Mouse (Mus musculus) spleen, postnatal 10 days (tissue): ENCODE results near the gene Rest.
A peak's percentile ranks its signal among the peaks of the same experiment; 100 is the strongest.

Source experiments
- DNase-seq, 2 experiments: peaks; one replicate each; pipeline ENCODE4 v3.0.0; 2021 to 2022; ENCODE audit warnings: low spot score in 2 of 2

The Rest gene

DNA sequence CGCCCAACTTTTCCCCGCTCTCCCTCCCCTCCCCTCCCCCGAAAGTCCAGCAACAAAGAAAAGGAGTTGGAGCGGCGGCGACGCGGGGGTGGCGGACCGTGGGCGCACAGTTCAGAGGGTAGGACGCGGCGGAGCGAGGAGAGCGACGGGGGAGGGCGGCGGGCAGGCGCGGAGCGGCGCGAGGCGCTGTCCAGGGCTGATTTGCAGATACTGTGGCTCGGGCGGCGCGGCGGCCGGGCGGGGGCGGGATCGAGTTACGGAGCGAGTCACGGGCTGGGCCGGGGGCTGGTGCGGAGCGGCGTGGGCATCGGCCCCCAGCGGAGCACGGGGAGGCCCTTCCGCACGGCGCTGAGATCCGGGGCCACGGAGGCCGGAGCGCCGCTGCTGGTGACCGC, 377 bp downstream of the Rest start:
- DNase-seq = peak; percentile 62 to 84

DNA sequence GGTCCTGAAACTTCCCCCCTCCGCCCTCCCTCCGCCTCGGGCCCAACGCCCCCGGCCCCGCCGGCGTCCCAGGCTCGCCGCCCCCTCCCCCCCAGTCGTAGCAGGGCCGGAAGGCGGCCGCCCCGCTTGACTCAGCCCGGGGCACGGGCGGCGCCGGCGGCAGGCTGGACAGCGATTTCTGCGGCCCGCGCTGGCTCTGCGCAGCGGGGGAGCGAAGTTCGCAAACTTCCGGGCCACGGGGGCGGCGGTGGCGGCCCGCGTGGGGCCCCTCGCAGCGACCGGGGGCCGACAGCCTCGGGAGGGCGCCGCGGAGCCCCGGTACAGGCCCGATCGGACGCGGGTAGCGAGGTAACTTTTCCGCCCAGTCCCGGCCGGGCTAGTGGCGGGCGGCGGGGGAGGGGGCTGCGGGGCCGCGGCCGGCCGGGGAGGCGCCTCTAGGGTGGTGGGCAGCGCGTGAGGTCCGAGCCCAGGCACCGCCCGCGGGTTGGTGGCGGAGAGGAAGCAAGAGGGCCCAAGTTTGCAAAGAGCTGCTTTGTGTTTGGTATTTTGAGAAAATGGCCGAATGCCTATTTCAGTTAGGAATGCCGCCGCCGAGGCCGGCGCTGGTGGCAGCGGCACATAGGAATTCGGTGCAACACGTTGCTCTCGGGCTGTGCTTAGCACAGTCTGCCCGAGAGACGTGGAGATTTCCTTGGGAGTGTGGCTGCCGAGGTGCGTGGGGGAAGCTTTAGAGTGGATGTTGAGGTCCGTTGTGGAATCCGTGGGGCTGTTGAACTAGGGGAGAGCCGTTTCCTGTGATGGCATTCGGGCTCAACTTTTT, 985 bp downstream of the Rest start:
- peak; percentile 67 to 69 for DNase-seq

DNA sequence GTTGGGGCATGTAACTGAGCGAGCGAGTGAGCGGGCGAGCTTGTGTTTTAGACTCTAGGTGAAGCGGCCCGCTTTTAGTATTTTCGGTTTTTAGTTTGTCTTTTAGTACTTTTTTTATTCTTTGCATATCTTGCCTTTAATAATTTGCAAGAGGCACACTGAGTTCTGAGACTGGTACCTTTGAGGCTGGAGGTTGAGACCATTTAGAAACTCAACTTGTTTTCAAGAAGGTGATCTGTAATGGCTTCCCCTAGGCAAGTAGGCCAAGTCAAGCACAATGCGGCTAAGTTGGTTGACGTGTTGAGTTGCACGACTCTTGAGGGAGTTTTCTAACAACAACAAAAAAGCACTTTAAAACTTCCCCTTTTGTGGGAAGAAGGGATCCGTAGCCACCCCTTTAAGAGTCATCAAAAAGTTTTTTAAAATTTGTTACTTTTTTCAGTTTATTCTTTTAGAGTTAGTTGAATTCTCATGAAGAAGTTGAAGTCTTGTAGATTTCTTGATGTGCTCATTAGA, 1.7 kb downstream of the Rest start:
- DNase-seq = peak in 1 of 2 experiments; percentile 32

DNA sequence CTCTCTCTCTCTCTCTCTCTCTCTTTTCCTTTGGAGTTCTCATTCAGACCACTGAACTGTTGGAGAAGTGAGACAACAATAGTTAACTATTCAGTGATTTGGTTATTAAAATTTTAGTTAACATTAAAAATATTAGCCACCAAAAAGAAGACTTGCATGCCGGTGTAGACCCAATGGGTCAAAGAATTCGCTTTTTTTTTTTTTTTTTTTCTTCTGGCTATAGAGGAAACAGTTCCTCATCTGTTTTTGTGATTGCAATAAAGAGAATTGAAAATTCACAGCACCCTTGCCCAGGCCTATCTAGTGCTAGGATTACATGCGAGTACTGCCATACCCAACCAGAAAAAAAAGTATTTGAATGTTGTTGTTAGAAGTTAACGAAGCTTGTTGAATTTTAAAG, 2.1 kb downstream of the Rest start:
- DNase-seq = no peak

DNA sequence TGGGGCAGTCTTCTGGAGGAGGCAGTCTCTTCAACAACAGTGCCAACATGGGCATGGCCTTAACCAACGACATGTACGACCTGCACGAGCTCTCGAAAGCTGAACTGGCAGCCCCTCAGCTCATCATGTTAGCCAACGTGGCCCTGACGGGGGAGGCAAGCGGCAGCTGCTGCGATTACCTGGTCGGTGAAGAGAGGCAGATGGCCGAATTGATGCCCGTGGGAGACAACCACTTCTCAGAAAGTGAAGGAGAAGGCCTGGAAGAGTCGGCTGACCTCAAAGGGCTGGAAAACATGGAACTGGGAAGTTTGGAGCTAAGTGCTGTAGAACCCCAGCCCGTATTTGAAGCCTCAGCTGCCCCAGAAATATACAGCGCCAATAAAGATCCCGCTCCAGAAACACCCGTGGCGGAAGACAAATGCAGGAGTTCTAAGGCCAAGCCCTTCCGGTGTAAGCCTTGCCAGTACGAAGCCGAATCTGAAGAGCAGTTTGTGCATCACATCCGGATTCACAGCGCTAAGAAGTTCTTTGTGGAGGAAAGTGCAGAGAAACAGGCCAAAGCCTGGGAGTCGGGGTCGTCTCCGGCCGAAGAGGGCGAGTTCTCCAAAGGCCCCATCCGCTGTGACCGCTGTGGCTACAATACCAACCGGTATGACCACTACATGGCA, 2.8 kb downstream of the Rest start:
- DNase-seq = no peak

DNA sequence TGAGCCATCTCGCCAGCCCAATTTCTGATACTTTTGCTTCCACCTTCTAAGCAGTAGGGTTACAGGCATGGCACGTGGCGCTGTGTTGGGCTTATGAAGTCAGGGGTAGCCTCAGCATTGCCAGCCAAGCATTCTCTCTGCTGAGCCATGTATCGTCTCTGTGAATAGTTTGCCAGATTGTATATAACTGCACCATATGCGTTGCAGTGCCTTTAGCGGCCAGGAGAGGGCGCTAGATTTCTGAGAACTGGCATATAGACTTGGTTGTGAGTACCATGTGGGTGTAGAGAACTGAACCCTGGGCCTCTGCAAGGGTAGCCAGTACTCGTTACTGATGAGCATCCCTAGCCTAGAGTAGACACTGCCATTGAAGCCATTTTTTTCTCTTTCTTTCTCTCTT, 4.1 kb downstream of the Rest start:
- DNase-seq = peak in 1 of 2 experiments; percentile 61

DNA sequence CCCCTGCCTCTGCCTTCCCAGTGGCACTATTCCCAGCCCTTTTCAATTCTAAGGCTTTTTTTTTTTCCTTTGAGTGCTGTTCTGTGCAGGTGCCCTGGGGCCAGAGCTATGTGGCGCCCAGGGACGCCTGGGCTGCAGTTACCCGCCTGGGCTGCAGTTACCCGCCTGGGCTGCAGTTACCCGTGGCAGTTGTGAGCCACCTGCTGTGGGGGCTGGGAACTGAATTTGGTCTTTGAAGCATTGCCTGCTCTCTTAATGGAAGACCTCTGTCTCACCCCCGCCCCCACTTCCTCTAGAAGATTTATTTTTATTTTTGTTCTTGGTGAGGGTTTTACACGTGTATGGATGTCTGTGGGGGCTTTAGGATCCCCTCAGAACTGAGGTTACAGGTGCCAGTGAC, 7.9 kb downstream of the Rest start:
- DNase-seq = peak in 1 of 2 experiments; percentile 63

DNA sequence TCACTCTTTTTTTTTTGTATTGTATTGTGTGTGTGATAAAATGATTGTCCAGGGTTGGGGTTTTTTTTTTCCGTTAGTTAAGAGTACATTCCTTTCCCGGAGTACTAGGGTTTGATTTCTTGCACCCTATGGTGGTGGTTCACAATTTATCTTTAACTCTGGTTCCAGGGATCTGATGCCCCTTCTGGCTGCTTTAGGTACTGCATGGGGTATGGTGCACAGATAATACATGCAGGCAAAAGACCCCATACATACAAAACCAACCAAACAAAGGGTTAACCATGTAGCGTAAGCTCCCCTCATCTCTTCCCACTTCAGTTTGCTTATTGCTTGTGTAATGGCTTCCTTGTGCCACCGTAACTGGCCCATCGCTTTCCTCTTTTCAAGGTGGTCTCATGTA, 10.7 kb downstream of the Rest start:
- DNase-seq = peak; percentile 60 to 81

DNA sequence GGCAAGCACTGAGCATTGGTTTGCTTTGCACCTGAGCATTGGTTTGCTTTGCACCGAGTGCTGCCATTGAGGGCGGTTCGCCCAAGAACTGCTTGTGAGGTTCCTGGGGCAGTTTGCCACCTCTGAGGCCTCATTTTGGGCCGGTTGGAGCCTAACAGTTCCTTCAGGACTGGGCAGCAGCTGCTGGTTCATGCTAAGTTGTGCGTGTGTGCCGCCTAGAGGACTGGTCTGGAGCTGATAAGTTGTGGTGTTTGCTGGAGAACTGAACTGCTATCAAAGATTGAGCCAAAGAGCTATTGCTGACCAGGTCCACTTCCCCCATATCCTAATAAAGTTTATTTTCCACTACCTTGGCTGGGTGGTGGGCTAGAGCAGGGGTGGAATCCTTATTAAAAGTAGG, 11.9 kb downstream of the Rest start:
- no peak for DNase-seq

DNA sequence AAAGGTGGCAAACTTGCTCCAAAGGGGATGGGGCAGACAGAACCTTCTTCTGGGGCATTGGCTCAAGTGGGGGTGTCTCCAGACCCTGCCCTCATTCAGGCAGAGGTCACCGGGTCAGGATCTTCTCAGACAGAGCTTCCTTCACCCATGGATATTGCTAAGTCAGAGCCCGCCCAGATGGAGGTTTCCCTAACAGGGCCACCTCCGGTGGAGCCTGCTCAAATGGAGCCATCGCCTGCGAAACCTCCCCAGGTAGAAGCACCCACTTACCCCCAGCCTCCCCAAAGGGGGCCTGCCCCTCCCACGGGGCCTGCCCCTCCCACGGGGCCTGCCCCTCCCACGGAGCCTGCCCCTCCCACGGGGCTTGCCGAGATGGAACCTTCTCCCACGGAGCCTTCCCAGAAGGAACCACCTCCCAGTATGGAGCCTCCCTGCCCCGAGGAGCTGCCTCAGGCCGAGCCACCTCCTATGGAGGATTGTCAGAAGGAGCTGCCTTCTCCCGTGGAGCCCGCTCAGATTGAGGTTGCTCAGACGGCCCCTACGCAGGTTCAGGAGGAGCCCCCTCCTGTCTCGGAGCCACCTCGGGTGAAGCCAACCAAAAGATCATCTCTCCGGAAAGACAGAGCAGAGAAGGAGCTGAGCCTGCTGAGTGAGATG, 16.4 kb downstream of the Rest start:
- no peak for DNase-seq

DNA sequence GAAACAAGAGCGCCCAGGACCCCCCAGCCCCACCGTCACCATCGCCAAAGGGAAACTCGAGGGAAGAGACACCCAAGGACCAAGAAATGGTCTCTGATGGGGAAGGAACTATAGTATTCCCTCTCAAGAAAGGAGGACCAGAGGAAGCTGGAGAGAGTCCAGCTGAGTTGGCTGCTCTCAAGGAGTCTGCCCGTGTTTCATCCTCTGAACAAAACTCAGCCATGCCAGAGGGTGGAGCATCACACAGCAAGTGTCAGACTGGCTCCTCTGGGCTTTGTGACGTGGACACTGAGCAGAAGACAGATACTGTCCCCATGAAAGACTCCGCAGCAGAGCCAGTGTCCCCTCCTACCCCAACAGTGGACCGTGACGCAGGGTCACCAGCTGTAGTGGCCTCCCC, 17.0 kb downstream of the Rest start:
- DNase-seq = no peak

DNA sequence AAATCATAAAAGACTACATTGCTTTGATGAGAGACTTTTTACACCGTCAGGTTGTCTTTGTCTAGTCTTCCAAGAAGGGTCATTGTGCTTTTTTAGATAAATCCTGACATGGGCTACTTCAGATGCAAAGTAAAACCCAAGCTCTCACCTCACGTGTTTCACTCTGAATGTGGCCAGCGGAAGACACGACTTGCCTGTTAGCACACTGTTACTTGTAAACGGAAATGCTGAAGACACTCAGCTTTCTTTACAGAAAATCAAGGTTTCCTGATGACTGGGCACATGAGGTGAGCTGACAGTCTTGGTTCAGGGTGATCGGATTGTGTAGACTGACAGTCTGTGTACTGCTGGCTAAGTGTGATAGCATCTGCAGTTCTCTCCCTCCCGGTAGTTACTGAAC, 20.4 kb downstream of the Rest start:
- no peak for DNase-seq

DNA sequence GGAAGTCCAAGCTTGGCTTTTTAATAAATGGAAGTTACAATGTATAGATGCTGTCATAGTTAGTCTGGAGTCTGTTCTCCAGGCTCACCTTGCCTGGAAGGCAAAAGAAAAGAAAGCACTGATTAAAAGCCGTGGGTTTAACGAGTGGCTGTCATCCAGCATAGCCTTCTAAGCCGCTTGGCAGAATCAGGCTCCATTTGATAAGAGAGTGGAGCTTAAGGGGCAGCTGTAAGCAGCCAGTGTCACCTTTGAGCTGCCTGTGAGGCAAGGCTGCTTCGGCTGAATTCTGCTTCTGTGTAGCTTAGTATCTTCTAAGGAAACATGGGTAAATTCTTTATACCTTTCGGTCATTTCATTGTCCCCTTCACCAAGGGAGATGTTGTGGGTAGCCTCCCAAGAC, 21.6 kb downstream of the Rest start:
- DNase-seq = no peak

DNA sequence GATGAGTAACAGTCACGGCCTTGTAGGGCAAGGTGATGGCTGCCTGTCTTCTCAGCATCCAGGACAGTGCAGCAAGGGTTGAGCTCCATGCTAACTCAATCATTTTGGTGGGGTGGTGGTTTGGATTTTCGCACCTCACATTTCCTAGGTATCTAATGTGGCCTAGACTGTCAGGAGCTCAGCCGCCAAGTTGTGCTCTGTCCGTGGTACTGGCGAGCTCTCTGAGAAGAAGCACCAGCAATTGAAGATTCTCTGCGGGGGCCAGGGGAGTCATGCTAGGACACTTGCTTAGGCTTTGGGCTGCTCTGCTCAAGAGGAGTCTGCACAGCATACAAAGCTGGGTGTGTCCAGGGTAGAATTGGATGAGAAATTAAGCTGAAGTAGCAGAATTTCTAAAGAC, 22.6 kb downstream of the Rest start:
- peak in 1 of 2 experiments; percentile 46 for DNase-seq

DNA sequence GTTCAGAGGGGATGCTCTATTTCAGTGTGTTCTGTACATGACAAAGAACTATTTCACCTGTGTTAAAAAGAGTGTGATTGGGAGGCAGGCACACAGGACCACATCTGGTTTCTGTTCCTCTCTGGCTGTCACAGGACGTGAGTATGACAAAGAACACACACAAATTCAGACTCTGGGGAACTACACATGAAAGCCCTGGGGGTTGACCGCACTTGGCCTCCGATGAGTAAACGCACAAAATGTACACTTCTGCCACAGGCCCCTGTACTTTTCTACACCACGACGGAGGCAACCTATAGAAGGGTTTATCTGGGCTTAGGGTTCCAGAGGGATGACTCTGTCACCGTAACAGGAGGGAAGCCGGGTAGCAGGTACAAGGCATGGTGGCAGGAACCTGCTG, 24.4 kb downstream of the Rest start:
- peak in 1 of 2 experiments; percentile 59 for DNase-seq

DNA sequence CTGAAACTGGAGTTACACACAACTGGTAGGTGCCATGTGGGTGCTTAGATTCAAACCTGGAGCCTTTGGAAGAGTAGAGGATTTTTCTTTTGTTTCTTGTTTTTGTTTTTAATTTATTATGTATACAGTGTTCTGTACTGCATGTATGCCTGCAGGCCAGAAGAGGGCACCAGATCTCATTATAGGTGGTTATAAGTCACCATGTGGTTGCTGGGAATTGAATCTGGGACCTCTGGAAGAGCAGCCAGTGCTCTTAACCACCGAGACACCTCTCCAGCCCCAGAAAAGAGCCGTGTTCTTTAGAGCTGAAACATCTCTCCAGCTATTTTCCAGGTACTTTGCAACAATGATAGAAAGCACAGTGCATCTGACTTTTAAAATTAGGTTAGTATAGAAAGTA, 25.3 kb downstream of the Rest start:
- no peak for DNase-seq

DNA sequence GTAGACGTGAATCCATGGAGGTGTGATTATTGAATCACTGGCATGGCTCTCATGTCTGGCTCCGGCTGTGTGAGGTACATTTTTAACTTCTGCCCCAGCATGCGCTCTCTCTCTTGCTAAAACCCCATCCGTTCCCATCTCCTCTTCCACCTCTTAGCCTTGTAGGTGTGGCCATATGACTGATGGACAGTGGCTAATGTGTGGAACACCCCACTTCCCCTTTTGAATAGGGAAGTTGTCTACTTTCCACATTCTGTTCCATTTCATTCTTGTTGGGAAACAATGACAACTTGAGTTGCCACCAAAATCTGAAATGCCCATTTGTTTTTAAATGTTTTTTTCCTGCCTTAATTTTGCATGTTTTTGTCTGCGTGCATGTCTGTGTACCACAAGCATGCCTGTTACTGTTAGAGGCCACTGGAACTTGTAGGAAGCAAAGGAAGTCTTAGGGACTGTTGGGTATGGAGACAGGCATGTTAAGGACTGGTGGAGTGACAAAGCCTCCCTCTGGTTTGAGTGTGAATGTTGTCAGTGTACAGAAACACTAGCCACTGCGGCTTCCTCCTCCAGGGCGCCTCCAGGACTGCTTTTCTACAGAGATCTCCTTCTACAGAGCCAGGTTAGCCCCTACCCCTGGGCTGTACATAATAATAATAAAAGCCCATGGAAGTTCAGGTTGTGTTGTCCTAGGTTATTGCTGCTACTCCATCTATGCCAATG, 27.7 kb downstream of the Rest start:
- no peak for DNase-seq

DNA sequence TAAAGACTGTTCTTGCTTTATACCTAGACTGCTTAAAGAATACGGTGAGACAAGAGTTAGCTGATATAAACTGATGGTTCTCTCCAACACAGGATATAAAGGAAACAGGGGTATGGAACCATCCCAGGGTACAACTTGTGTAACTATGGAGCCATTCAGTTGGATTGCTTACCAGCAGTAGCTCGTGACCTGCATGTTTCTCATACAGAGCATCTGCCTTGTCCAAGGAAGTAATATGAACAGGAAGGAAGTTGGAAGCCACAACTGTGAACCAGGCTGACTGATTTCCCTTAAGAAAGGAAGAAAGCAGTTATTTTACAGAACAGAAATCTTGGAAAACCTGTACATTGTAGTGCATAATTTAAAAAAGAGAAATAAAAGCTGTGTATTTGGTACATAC, 34.2 kb downstream of the Rest start:
- DNase-seq = no peak

DNA sequence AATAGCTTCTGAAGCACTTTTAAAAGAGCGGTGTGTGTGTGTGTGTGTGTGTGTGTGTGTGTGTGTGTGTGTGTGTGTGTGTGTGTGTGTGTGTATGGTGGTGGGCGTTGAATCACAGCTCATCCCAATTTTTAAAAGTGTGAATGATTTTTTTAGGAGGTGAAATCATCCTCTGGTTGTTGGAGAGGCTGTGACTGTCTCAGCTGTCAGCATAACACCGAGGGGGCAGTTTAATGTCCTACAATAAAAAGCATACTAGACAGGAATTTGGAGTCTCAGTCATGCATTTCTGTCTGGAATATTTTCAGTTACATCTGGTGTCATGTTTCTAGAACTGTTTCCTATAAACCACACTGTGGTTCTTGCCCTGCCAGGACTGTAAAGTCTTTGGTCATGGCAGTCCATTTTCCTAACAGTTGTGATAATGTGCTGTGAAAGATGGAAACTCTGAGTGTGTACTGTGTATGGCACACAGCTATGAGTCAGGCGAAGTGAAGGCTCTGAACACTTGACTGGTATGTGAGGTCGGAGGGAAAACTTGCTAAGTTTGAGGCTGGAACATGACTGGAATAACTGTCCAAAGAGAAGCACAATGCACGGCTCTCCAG, 36.1 kb downstream of the Rest start:
- no peak for DNase-seq

DNA sequence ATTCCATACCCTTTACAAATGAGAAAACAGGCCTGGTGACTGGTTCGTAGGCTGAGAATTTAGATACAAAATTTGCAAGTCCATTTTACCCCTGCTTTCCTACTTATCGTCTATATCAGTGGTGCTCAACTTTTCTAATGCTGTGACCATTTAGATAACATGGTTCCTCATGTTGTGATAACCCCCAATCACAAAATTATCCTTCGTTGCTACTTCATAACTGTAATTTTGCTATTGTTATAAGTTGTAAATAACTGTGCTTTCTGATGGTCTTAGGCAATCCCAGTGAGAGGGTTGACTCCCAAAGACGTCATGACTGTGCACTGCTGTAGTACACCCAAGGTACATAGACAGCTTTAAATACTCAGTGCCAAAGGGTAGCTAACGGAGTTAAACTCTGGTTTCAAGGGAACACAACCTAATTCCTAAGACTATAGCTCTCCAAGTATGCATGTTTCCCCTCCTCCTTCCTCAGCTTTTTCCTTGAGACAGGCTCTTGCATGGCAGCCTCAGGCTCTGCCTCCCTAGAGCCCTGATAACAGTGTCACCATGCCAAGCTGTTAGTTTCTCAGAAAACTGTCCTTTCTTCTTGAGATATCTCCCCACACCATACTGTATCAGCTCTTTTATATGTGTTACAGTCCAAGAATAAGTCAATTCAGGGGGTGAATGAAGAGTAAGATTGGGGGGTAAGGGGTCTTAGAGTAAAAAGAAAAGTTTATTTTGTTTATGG, 42.7 kb downstream of the Rest start:
- DNase-seq = no peak
